Mouse (Mus musculus): Measurements from ENCODE around the gene Sap25. TPM values are rescaled to one million over a fixed set of nuclear protein-coding genes. Genes with fewer than 3 reads are reported as not detected.

Gene Sap25
- polyA plus RNA-seq, 1 experiment = 4.6 TPM

DNA sequence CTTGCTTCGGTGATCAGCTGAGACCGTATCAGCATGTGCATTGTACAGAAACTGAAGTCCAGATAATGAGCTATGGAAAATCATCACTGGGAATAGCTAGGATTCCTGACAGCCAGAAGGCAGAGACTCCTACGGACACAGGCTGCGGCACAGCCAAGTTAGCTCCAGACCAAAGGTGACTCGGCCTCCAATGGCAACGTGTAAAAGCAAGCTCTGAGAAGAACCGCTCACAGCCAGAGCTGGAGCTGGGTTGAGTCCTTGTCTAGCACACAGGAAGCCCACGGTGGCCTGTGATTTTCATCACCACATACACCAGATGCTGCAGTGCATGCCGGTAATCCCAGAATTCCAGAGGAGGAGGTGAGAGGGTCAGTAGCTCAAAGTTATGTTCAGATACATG is 49.4 kb downstream of the Sap25 start:
- TF ChIP-seq POLR2A (IDR thresholded peaks at IDR 0.05; ENCODE audit: insufficient read length, low read depth) (no peak), MYOG (IDR thresholded peaks at IDR 0.05; ENCODE audit: control insufficient read depth in 1 of 3, insufficient read depth in 1 of 3, insufficient read length in 2 of 3, low read depth in 2 of 3) (no peak), MAX (IDR thresholded peaks at IDR 0.05; ENCODE audit: low read depth) (no peak), REST (IDR thresholded peaks at IDR 0.05; ENCODE audit: insufficient read depth, insufficient read length) (no peak), TCF3 (IDR thresholded peaks at IDR 0.05; ENCODE audit: insufficient read length, low read depth) (no peak), USF1 (IDR thresholded peaks at IDR 0.05; ENCODE audit: low read depth) (no peak), E2F4 (IDR thresholded peaks at IDR 0.05; ENCODE audit: insufficient read depth) (no peak), POLR2AphosphoS2 (IDR thresholded peaks at IDR 0.05; ENCODE audit: insufficient read length, low read depth) (no peak), SRF (IDR thresholded peaks at IDR 0.05; ENCODE audit: control insufficient read depth, insufficient read length, low read depth) (no peak), CEBPB (IDR thresholded peaks at IDR 0.05; ENCODE audit: insufficient read depth, poor library complexity, severe bottlenecking) (no peak)
- Histone ChIP-seq H3K79me2 (ENCODE audit: control insufficient read depth, insufficient read depth) (no peaks in the 10 kb centered on the region), H3K27me3 (ENCODE audit: control insufficient read depth, insufficient read depth, insufficient read length) (peaks cover 2% of the 10 kb centered on the region), H3K4me2 (ENCODE audit: low read depth) (no peak overlapping the region), H3K36me3 (ENCODE audit: control insufficient read depth, insufficient read depth) (no peaks in the 10 kb centered on the region), H3ac (ENCODE audit: control insufficient read depth, insufficient read length) (no peak overlapping the region), H3K4me3 (no peak overlapping the region)

DNA sequence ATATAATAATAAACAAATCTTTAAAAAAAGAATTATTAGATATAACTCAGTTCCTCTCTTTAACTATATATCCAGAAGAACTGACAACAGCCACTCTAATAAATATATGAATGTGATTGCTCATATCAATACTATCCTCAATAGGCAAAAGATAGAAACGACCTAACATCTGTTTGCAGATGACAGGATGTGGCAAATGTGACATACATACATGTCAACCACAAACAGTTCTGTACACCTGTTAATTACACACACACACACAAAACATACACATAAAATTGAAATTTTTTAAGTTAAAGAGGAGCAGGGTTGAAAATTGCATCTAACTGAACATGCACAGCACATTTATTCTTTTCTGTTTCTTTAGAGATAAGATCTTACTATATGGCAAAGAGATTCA is 50.7 kb downstream of the Sap25 start:
- no peak for TF ChIP-seq E2F4 (IDR thresholded peaks at IDR 0.05; ENCODE audit: insufficient read depth)
- no peak for TF ChIP-seq SRF (IDR thresholded peaks at IDR 0.05; ENCODE audit: control insufficient read depth, insufficient read length, low read depth)
- no peak for TF ChIP-seq MYOD1 (IDR thresholded peaks at IDR 0.05; ENCODE audit: control insufficient read depth in 1 of 3, insufficient read length in 2 of 3, low read depth in 2 of 3)
- TF ChIP-seq CEBPB (IDR thresholded peaks at IDR 0.05; ENCODE audit: insufficient read depth, poor library complexity, severe bottlenecking) = no peak
- no peak for TF ChIP-seq USF1 (IDR thresholded peaks at IDR 0.05; ENCODE audit: low read depth)
- TF ChIP-seq MAX (IDR thresholded peaks at IDR 0.05; ENCODE audit: low read depth) = no peak
- no peak for TF ChIP-seq POLR2A (IDR thresholded peaks at IDR 0.05; ENCODE audit: insufficient read length, low read depth)
- TF ChIP-seq TCF3 (IDR thresholded peaks at IDR 0.05; ENCODE audit: insufficient read length, low read depth) = no peak
- no peak for TF ChIP-seq REST (IDR thresholded peaks at IDR 0.05; ENCODE audit: insufficient read depth, insufficient read length)
- TF ChIP-seq POLR2AphosphoS2 (IDR thresholded peaks at IDR 0.05; ENCODE audit: insufficient read length, low read depth) = no peak
- TF ChIP-seq MYOG (IDR thresholded peaks at IDR 0.05; ENCODE audit: control insufficient read depth in 1 of 3, insufficient read depth in 1 of 3, insufficient read length in 2 of 3, low read depth in 2 of 3) = no peak
- TF ChIP-seq TCF12 (IDR thresholded peaks at IDR 0.05; ENCODE audit: insufficient read depth, poor library complexity, severe bottlenecking) = no peak
- peaks cover 4% of the 10 kb centered on the region for H3K27me3 ChIP-seq (ENCODE audit: control insufficient read depth, insufficient read depth, insufficient read length)
- no peak overlapping the region for H3K4me3 ChIP-seq
- no peaks in the 10 kb centered on the region for H3K79me2 ChIP-seq (ENCODE audit: control insufficient read depth, insufficient read depth)
- no peaks in the 10 kb centered on the region for H3K36me3 ChIP-seq (ENCODE audit: control insufficient read depth, insufficient read depth)
- H3ac ChIP-seq (ENCODE audit: control insufficient read depth, insufficient read length) = no peak overlapping the region
- no peak overlapping the region for H3K4me2 ChIP-seq (ENCODE audit: low read depth)

Other genes starting within 250 kb of the Sap25 start
- gene Zan, start 164.3 kb upstream of the Sap25 start, polyA plus RNA-seq (2012; fragmentation: generic; extraction: Trizol) = 0.01 TPM
- gene Pop7, start 138.8 kb upstream of the Sap25 start, polyA plus RNA-seq (2012; fragmentation: generic; extraction: Trizol) = 53.0 TPM
- 9.6 TPM for gene Gigyf1, start 122.8 kb upstream of the Sap25 start, polyA plus RNA-seq (2012; fragmentation: generic; extraction: Trizol)
- not detected for gene Epo, start 108.1 kb upstream of the Sap25 start, polyA plus RNA-seq (2012; fragmentation: generic; extraction: Trizol)
- 632 TPM for gene Gnb2, start 107.8 kb upstream of the Sap25 start, polyA plus RNA-seq (2012; fragmentation: generic; extraction: Trizol)
- gene Actl6b, start 87.8 kb upstream of the Sap25 start, polyA plus RNA-seq (2012; fragmentation: generic; extraction: Trizol) = not detected
- 1.1 TPM for gene Tfr2, start 71.5 kb upstream of the Sap25 start, polyA plus RNA-seq (2012; fragmentation: generic; extraction: Trizol)
- 30.3 TPM for gene Mospd3, start 40.3 kb upstream of the Sap25 start, polyA plus RNA-seq (2012; fragmentation: generic; extraction: Trizol)
- gene Pcolce, start 27.6 kb upstream of the Sap25 start, polyA plus RNA-seq (2012; fragmentation: generic; extraction: Trizol) = 368 TPM
- 0.72 TPM for gene Fbxo24, start 12.3 kb upstream of the Sap25 start, polyA plus RNA-seq (2012; fragmentation: generic; extraction: Trizol)
- 29.1 TPM for gene Lrch4, start 12.2 kb upstream of the Sap25 start, polyA plus RNA-seq (2012; fragmentation: generic; extraction: Trizol)
- 3.3 TPM for gene Gm20605, start 12.2 kb upstream of the Sap25 start, polyA plus RNA-seq (2012; fragmentation: generic; extraction: Trizol)
- 0.04 TPM for gene Irs3, start 4.4 kb downstream of the Sap25 start, polyA plus RNA-seq (2012; fragmentation: generic; extraction: Trizol)
- 8.7 TPM for gene Agfg2, start 43.4 kb downstream of the Sap25 start, polyA plus RNA-seq (2012; fragmentation: generic; extraction: Trizol)
- gene Nyap1, start 100.3 kb downstream of the Sap25 start, polyA plus RNA-seq (2012; fragmentation: generic; extraction: Trizol) = 2.7 TPM
- gene Tsc22d4, start 104.4 kb downstream of the Sap25 start, polyA plus RNA-seq (2012; fragmentation: generic; extraction: Trizol) = 48.1 TPM
- gene Ppp1r35, start 137.5 kb downstream of the Sap25 start, polyA plus RNA-seq (2012; fragmentation: generic; extraction: Trizol) = 40.4 TPM
- 34.4 TPM for gene Mepce, start 146.3 kb downstream of the Sap25 start, polyA plus RNA-seq (2012; fragmentation: generic; extraction: Trizol)
- 2.2 TPM for gene Zcwpw1, start 146.5 kb downstream of the Sap25 start, polyA plus RNA-seq (2012; fragmentation: generic; extraction: Trizol)
- 0.05 TPM for gene Pilra, start 194.9 kb downstream of the Sap25 start, polyA plus RNA-seq (2012; fragmentation: generic; extraction: Trizol)
- gene Pilrb1, start 216.8 kb downstream of the Sap25 start, polyA plus RNA-seq (2012; fragmentation: generic; extraction: Trizol) = not detected
- not detected for gene Pilrb2, start 230.5 kb downstream of the Sap25 start, polyA plus RNA-seq (2012; fragmentation: generic; extraction: Trizol)

Measured in myocyte (in vitro differentiated cells).